Mouse (Mus musculus) CD4-positive, CD25-positive, alpha-beta regulatory T cell, adult 4 months (primary cell): ENCODE measurements around the gene Smad9. TPM values are rescaled to one million over a fixed set of nuclear protein-coding genes. Genes with fewer than 3 reads are reported as not detected.

ENCODE experiments used
- ATAC-seq: one replicate; pipeline ENCODE4 v1.8.0; 2017
- polyA plus RNA-seq, 2 experiments: library from polyadenylated mRNA; unstranded; fragments of 100-300 nt; shearing (Covaris generic); gene quantifications; one replicate each; pipeline ENCODE4 v1.2.1; 2017

Smad9 gene
- polyA plus RNA-seq, 2 experiments from 2014 or later = not detected

- ATAC-seq = no peak
These were observed 53.7 kb downstream of the Smad9 start for GRCm38 (mm10) chr3:54809111-54809510.

- ATAC-seq = no peak
These were observed 56.2 kb downstream of the Smad9 start for GRCm38 (mm10) chr3:54811616-54812015.

- ATAC-seq = no peak
These were observed 58.1 kb downstream of the Smad9 start for GRCm38 (mm10) chr3:54813418-54813988.

- no peak for ATAC-seq
These were observed 59.2 kb downstream of the Smad9 start for GRCm38 (mm10) chr3:54814622-54815021.

- peak; percentile 80 for ATAC-seq
These were observed 59.9 kb downstream of the Smad9 start for GRCm38 (mm10) chr3:54815292-54815691.

- no peak for ATAC-seq
These were observed 67.1 kb downstream of the Smad9 start for GRCm38 (mm10) chr3:54822526-54822925.

GRCm38 (mm10) chr3:54832491-54832890, 77.1 kb downstream of the Smad9 start:
- no peak for ATAC-seq

- ATAC-seq = no peak
These were observed 80.0 kb downstream of the Smad9 start for GRCm38 (mm10) chr3:54835421-54835820.

Other genes starting within 250 kb of the Smad9 start
- 100 to 1,000 TPM; 245 to 256 TPM for gene Supt20, start 62.8 kb upstream of the Smad9 start, polyA plus RNA-seq
- gene Gm21958, start 41.2 kb upstream of the Smad9 start, polyA plus RNA-seq = 1 to 10 TPM in 1 of 2 experiments, not detected in 1; 3.5 TPM
- 100 to 1,000 TPM; 218 to 259 TPM for gene Exosc8, start 20.2 kb upstream of the Smad9 start, polyA plus RNA-seq
- 10 to 100 TPM; 91.2 to 92.6 TPM for gene Alg5, start 20.0 kb upstream of the Smad9 start, polyA plus RNA-seq
- gene Rfxap, start 52.2 kb downstream of the Smad9 start, polyA plus RNA-seq = 1 to 10 TPM; 3.5 to 6.4 TPM
- not detected for gene Sertm1, start 160.3 kb downstream of the Smad9 start, polyA plus RNA-seq